Mouse (Mus musculus): ENCODE results near the gene Zscan12.
"Not testable (repeated sequence)": the region's sequence is repeated elsewhere in the genome, so short reads cannot be mapped to it uniquely, and the experiment has no call there.

Gene Zscan12

DNA sequence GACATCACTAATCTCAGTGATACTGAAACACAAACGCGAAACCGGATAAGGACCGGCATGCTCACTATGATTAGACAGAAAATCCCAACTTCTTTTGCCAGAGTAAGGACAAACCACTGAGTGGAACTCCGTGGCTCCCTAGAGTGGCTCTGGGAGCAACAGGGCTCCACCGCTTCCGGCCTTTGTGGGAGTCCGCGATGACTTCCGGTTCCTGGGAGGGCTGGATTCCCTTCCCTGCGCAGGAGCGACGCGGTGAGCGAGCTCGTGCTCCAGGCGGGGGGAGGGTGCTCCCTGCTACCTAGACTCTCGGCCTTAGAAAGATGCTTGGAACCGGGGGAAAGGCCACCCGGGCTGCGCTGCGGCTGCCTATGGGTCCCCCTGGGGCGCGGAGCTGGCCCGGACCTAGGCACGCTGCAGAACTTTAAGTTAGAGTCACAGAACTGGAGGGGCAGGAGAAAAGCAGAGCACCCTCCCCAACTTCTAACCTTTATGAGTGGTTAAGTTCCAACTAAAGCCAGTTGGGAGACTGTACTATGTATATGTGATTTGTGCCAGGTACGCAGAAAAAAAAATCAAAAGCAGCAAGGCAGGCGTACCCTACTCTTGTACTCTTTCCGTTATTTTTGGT lies at the start of gene Zscan12:
Gene Zscan12 (plus strand): TSS at position 200 of the 628 bp plus-strand sequence.
- peak; percentile 54 to 61 for DNase-seq

DNA sequence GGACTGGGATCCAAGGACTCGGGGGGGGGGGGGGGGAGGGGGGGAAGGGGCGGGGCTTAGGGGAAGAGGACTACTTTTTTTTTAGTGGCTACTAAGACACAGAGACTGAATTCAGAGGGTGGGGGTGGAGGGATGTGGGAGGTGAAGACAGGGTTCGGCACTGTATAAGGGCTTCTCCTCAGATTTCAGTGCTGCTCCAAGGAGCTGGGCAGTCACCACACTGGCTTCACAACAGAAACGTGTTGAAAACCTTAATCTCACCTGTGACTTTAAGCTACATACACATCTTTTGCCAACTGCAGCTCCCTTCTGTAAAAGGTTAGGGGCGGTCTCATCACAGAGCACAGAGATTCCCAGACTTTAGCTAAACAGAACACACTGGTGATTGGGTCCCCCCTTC lies 49.8 kb upstream of the Zscan12 start:
- no peak for DNase-seq

DNA sequence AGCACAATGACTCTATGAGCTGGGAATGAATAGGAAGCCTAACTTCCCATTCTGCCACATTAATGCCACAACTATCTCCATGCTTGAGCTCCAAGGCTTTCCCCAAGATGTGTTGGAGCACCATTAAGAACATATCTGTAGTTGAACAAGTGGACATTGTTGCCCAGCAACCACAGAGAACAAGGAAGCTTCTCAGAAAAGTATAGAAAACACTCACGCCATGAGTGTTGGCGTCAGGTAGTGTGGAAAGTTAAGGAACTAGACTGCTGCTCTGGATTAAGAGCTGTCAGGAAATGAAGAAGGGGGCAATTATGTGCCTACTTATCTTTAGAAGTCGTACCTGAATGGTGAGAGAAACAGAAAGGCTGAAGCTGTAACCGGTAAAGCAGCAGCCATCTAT lies 48.7 kb upstream of the Zscan12 start:
- no peak for DNase-seq

GRCm38 (mm10) chr13:21320262-21320661 lies 42.4 kb upstream of the Zscan12 start:
- no peak for DNase-seq

- DNase-seq = no peak
Measured at GRCm38 (mm10) chr13:21321890-21322494, 40.6 kb upstream of the Zscan12 start.

- peak in 1 of 2 experiments; percentile 15 for DNase-seq
Measured at GRCm38 (mm10) chr13:21322509-21323375, 39.9 kb upstream of the Zscan12 start.

DNA sequence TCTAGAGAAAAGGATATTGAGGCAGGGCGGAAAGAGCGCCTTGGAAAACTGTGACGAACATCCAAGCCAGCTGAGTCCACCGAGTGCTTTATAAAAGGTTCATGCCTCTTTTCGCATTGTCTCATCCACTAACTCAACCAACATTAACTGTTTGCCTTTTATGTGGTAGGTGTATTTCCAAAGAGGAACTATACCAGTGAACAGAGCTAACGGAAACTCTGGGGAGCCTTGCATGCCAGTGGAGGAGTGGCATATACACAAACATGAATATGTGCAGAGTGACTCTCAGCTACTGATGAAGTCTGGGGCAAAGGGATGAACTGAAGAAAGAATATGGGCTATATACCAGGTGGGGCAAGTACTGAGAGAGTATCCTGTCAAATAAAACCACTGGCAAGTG lies 39.2 kb upstream of the Zscan12 start:
- DNase-seq = no peak

DNA sequence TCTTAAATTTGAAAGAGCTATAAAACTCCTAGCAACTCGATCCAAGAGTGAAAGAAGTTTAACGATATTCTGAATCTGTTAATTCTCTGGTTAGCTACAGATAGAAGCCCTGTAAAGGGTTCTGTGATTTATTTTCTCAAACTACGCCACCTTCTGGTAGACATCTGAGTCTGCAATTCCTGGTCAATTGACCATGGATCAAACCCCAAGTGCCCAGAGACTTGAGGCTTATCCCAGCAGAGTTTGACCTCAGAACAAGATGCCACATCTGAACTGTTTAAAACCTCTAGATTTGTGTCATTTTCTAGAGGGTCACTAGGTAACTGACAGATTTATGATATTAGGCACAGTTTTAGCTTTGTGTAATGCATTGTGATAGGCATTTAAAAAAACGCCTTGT lies 36.4 kb upstream of the Zscan12 start:
- DNase-seq = no peak

DNA sequence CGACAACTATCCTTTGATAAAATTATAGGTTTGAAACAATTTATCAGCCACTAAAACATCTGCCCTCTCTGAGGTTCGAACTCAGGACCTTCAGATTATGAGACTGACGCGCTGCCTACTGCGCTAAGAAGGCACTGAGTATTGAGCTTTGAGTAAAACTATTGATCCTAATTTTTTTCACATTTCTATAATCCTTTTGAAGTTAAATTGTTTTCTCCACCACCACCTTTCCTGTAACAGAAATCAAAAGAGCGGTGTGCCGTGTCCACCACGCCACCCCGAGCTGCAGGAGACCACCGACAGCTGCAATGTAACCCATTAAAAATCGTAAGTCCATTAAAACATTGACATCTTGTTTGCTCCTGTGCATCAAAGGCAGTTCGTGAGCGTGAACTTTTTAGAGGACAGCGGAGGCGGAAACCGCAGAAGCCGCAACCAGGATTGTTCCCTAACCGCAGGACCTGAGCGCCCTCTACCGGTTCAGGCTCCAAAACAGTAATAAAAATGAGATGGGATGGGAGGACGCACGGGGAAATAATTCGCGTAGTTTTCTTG lies 35.9 kb upstream of the Zscan12 start:
- DNase-seq = peak; percentile 41 to 46

GRCm38 (mm10) chr13:21327424-21327823 lies 35.2 kb upstream of the Zscan12 start:
- no peak for DNase-seq

DNA sequence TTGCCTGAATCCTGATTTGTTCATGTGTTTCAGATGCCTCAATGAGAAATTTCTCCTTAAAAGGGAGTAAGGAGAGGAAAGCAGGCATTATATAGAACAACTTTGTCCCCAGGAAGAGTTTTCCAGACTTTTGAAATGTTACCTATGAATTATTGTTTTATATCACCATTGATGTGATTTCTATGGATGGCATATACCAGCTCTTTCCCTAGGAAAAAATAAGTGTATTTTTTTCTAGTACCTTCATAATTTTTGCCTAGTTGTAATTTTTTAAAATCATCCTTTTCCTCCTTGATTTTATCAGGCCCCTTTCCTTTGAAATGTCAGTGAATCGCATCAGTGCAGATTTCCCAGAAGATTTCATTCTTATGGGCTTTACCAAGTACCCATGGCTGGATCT lies 16.0 kb upstream of the Zscan12 start, which contains the start of gene Olfr1367:
Gene Olfr1367 (plus strand): TSS at position 301 of the 400 bp plus-strand sequence.
- no peak for DNase-seq

DNA sequence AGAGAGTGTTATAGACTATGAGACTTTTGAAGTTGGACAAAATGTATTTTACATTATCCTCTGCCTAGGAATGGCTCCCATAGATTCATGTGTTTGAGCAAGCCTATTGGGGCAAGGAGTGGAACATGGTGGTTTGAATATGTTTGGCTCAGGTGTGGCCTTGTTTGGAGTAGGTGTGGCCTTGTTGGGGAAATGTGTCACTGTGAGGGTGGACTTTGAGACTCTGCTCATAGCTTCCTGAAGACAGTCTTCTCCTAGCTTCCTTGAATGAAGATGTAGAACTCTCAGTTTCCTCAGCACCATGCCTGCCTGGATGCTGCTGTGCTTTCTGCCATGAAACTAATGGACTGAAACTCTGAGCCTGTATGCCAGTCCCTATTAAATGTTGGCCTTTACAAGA lies 12.0 kb upstream of the Zscan12 start:
- DNase-seq = no peak

DNA sequence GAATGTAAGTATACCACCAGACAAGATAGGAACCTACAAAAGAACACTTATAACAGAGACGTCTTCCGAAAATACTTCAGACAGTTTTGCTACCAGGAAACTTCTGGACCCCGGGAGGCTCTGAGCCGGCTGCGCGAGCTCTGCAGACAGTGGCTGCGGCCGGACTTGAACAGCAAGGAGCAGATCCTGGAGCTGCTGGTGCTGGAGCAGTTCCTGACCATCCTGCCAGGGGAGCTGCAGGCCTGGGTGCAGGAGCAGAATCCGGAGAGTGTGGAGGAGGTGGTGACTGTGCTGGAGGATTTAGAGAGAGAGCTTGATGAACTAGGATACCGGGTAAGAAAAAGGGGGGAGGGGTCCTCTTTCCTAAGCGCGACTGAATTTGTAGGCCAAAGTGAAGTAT lies 1.1 kb downstream of the Zscan12 start:
- no peak for DNase-seq

- no peak for DNase-seq
Measured at GRCm38 (mm10) chr13:21366635-21367034, 4.0 kb downstream of the Zscan12 start.

DNA sequence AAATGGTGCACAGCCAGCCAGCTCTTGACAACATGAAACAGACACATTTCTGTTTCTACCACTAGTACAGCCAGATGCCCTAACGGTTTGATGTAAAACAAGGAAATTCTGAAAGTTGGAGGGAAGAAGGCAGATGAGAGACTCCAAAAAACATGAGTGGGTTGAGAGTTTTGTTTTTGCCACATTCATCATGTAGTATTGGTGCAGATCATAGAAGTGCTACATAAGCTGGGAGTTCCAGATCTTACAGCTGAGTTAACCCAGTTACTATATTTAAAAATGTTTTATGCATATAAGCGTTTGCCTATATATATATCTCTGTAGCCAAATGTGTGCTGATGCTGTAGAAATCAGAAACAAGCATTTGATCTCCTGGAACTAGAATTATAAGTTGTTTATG lies 10.1 kb downstream of the Zscan12 start:
- DNase-seq = no peak

GRCm38 (mm10) chr13:21377773-21378172 lies 15.2 kb downstream of the Zscan12 start:
- no peak for DNase-seq

- DNase-seq = no peak
Measured at GRCm38 (mm10) chr13:21395211-21395610, 32.6 kb downstream of the Zscan12 start.

GRCm38 (mm10) chr13:21395623-21396022 lies 33.0 kb downstream of the Zscan12 start:
- no peak for DNase-seq

- not testable (repeated sequence) for DNase-seq
Measured at GRCm38 (mm10) chr13:21396048-21396447, 33.4 kb downstream of the Zscan12 start.

- no peak for DNase-seq
Measured at GRCm38 (mm10) chr13:21397486-21397885, 34.9 kb downstream of the Zscan12 start.

- no peak for DNase-seq
Measured at GRCm38 (mm10) chr13:21401166-21401565, 38.5 kb downstream of the Zscan12 start.

GRCm38 (mm10) chr13:21401636-21402286 lies 39.1 kb downstream of the Zscan12 start:
- no peak for DNase-seq

GRCm38 (mm10) chr13:21402287-21402846 lies 39.7 kb downstream of the Zscan12 start, which contains the start of gene Zkscan3:
TSS of gene Zkscan3 (minus strand) at chr13:21402755.
- DNase-seq = peak; percentile 89 to 90

Measured in B cell, adult 2 months (primary cell).